Mouse (Mus musculus) inflammation-experienced regulatory T-cells, adult 6 months (primary cell): ENCODE data around the gene Rab43. TPM values are rescaled to one million over a fixed set of nuclear protein-coding genes. Genes with fewer than 3 reads are reported as not detected.

Experiments used
- ATAC-seq: one replicate; pipeline ENCODE4 v1.8.0; 2017
- polyA plus RNA-seq, 3 experiments: library from polyadenylated mRNA; unstranded; fragments of 100-300 nt; shearing (Covaris generic); gene quantifications; one replicate each; pipeline ENCODE4 v1.2.1; 2017

Rab43 gene
- polyA plus RNA-seq, 3 experiments from 2014 or later, result 11.1 to 18.7 (median 15.7) TPM

- no peak for ATAC-seq
Observed at GRCm38 (mm10) chr6:87746849-87747248, 65.1 kb downstream of the Rab43 start.

- ATAC-seq, result no peak
Observed at GRCm38 (mm10) chr6:87746059-87746458, 65.9 kb downstream of the Rab43 start.

GRCm38 (mm10) chr6:87745301-87745700 lies 66.7 kb downstream of the Rab43 start:
- no peak for ATAC-seq

GRCm38 (mm10) chr6:87744632-87745031 lies 67.3 kb downstream of the Rab43 start:
- no peak for ATAC-seq

GRCm38 (mm10) chr6:87743281-87743680 lies 68.7 kb downstream of the Rab43 start:
- no peak for ATAC-seq

GRCm38 (mm10) chr6:87742804-87743203 lies 69.2 kb downstream of the Rab43 start:
- ATAC-seq, result no peak

- ATAC-seq, result peak; percentile 50
Observed at GRCm38 (mm10) chr6:87741978-87742377, 70.0 kb downstream of the Rab43 start.

- ATAC-seq, result no peak
Observed at GRCm38 (mm10) chr6:87740496-87740895, 71.5 kb downstream of the Rab43 start.

- ATAC-seq, result no peak
Observed at GRCm38 (mm10) chr6:87739898-87740297, 72.1 kb downstream of the Rab43 start.

Other genes with a start within 250 kb of the Rab43 start
- gene Prokr1, start 221.4 kb downstream of the Rab43 start, polyA plus RNA-seq, result not detected
- gene Aplf, start 140.0 kb downstream of the Rab43 start, polyA plus RNA-seq, result 1 to 10 TPM; 4.3 to 5.4 (median 4.8) TPM
- under 1 TPM in 2 of 3 experiments, not detected in 1; 0.30 to 0.87 TPM for gene Efcc1, start 81.3 kb downstream of the Rab43 start, polyA plus RNA-seq
- under 1 TPM in 1 of 3 experiments, not detected in 2; 0.41 TPM for gene Gp9, start 34.1 kb downstream of the Rab43 start, polyA plus RNA-seq
- gene Gm45140, start 23.6 kb upstream of the Rab43 start, polyA plus RNA-seq, result 1 to 10 TPM; 3.6 to 6.6 (median 4.6) TPM
- gene Isy1, start 26.6 kb upstream of the Rab43 start, polyA plus RNA-seq, result 100 to 1,000 TPM in 1 of 3 experiments, 10 to 100 TPM in 2; 84.1 to 102 (median 98.9) TPM
- gene Cnbp, start 38.9 kb upstream of the Rab43 start, polyA plus RNA-seq, result 1,000 to 10,000 TPM in 2 of 3 experiments, 100 to 1,000 TPM in 1; 888 to 1,186 (median 1,089) TPM
- gene Copg1, start 75.7 kb upstream of the Rab43 start, polyA plus RNA-seq, result 100 to 1,000 TPM in 1 of 3 experiments, 10 to 100 TPM in 2; 63.1 to 108 (median 84.1) TPM
- gene Hmces, start 101.8 kb upstream of the Rab43 start, polyA plus RNA-seq, result 10 to 100 TPM; 45.1 to 53.4 (median 49.3) TPM
- gene H1fx, start 169.5 kb upstream of the Rab43 start, polyA plus RNA-seq, result not detected
- gene Rab7, start 233.1 kb upstream of the Rab43 start, polyA plus RNA-seq, result 100 to 1,000 TPM; 271 to 323 (median 302) TPM